Mouse (Mus musculus) skeletal muscle tissue, adult 2 months (tissue): ENCODE data around the gene Cldn22.
A peak's percentile ranks its signal among the peaks of the same experiment; 100 is the strongest.

Source experiments
- DNase-seq: peaks from one replicate; pipeline ENCODE4 v3.0.0-alpha.2; 2012; ENCODE audit warnings: low read depth, low spot score

The Cldn22 gene

DNA sequence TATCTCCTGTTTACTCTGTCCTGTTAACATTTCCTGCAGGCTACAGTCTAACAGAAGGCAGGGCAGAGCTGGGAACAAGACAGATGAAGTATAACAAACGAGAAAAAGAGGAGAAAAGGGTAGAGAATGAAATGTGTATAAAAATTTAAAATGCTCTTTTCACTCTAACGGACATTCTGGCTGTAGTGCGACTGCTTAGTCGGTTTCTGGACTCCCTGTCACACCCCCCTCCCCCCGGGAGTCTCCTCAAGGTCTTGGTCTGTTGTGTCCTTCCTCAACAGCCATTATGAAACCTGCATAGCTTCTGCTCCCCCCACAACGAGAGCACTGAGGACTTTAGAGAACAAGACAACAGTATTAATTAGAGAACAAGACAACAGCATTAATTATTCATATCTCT is 8.3 kb downstream of the Cldn22 start:
- DNase-seq, result no peak

DNA sequence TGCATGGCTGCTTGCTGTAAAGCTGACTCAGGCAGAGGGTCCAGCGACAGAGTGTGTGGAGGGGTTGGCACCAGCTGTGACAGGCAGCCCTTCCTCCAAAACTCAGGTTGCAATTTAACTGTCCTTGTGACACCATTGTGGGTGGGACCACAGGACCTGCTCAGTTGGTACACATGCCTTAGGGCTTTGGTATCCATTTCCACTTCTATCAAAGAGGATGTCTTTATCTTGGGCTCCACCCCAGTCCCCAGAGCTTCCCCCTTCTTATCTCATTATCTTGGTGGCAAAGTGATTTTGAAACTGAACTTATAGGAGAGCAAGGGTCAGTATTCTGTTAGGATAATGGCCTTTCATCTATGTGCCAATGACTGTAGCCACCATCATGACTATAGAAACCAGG is 9.7 kb downstream of the Cldn22 start:
- no peak for DNase-seq

DNA sequence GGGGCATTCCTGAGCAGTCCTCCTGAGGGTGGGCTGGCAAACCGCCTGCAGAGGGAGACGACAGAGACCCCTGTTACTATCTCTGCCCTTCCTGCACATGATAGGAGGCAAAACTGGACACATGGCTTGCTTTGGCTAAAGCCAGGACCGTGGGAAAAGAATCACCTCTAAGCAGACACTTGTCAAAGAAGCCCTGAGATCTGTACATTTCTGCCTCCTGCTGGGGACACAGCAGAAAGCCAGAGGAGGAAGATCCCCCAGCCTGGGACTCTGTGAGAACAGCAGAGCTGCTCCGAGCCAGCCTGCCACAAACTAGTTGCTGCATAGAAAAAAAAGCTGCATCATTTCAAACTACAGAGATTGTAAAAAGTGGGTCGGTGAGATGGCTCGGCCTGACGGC is 18.8 kb downstream of the Cldn22 start:
- no peak for DNase-seq

- no peak for DNase-seq
Measured at GRCm38 (mm10) chr8:47843651-47844050, 19.4 kb downstream of the Cldn22 start.

DNA sequence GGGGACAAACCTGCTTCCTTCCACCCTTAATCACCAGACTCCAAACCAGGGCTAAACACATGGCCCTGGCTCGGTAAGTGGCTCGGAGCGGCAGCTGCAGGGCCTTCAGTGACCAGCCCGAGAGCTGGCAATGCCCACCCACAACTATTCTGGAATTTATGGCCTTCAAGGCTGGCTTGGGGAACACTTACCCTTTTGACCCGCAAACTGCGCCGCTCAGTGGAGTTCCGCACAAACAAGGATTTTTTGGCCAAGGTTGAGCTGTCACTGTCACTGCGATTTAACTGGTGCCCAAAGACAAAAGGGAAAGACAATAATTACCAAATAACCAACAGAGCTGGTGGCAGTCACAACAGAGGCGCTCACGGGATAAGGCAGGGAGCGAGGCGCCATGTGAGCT is 21.7 kb downstream of the Cldn22 start:
- DNase-seq, result no peak

GRCm38 (mm10) chr8:47847161-47847560 is 22.9 kb downstream of the Cldn22 start:
- no peak for DNase-seq

GRCm38 (mm10) chr8:47847931-47848330 is 23.6 kb downstream of the Cldn22 start:
- no peak for DNase-seq

- no peak for DNase-seq
Measured at GRCm38 (mm10) chr8:47849842-47850241, 25.6 kb downstream of the Cldn22 start.

- DNase-seq, result peak; percentile 56
Measured at GRCm38 (mm10) chr8:47851824-47852502, 27.7 kb downstream of the Cldn22 start.

GRCm38 (mm10) chr8:47852737-47853136 is 28.5 kb downstream of the Cldn22 start:
- no peak for DNase-seq

- DNase-seq, result no peak
Measured at GRCm38 (mm10) chr8:47853356-47853755, 29.1 kb downstream of the Cldn22 start.

GRCm38 (mm10) chr8:47859259-47859658 is 35.0 kb downstream of the Cldn22 start:
- DNase-seq, result no peak

GRCm38 (mm10) chr8:47866568-47866967 is 42.3 kb downstream of the Cldn22 start:
- DNase-seq, result no peak

- DNase-seq, result peak; percentile 38
Measured at GRCm38 (mm10) chr8:47867067-47867466, 42.8 kb downstream of the Cldn22 start.

DNA sequence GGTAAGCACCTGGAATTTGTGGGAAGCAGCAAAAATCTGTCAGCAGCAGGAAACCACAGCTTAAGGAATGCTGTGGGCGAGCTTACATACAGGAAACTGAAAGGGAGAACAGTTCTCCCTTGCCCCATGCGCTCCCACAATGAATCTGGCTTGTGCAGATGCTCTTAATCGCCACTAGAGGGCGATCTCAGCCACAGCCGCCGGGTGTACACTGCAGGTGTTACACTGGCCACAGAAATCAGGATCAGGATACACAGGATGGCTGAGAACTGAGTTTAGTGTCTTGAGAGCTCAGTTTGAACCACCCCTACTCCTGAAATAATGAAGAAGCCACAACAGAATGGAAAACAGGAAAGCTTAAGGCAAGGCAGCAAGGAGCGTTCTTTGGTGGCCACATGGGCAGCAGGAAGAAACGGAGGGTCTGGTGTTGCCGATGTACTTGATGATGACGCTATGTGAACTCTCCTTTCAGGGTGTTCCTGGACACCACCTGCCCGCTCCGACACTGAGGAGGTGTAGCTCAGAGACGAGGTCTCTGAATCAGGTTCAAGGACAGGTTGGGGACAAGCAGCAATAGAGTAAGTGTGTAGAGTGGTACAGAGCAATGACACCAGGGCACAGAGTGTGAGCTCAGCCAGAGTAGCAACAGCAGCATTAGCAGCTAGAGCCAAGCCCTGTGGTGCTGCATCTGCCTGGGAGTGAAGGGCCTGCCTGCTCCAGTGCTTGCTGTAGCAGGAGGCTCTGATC is 48.3 kb downstream of the Cldn22 start:
- DNase-seq, result no peak

GRCm38 (mm10) chr8:47874497-47875178 is 50.4 kb downstream of the Cldn22 start:
- no peak for DNase-seq
